Mouse (Mus musculus) liver, embryonic 13.5 days (tissue): ENCODE results near the gene Acta1. TPM values are rescaled to one million over a fixed set of nuclear protein-coding genes. Genes with fewer than 3 reads are reported as not detected.
A peak's percentile ranks its signal among the peaks of the same experiment; 100 is the strongest.

Experiments used
- ATAC-seq: fragments of 200-750 bp; cut with Nextera tagmentation; 2 replicates; pipeline ENCODE4 v1.8.0; 2017; ENCODE audit warnings: low read depth, mild to moderate bottlenecking, moderate number of reproducible peaks, moderate library complexity
- DNase-seq: peaks from one replicate; pipeline ENCODE4 v3.0.0; 2022
- H3K27ac ChIP-seq: fragments of 300-500 bp; sonication (generic); 2 replicates; pipeline ENCODE4 v1.5.1; 2015; ENCODE audit warnings: moderate library complexity, mild to moderate bottlenecking, inconsistent platforms
- H3K27me3 ChIP-seq: fragments of 300-500 bp; sonication (generic); 2 replicates; pipeline ENCODE4 v1.6.1; 2015; ENCODE audit warnings: mild to moderate bottlenecking, inconsistent platforms
- H3K36me3 ChIP-seq: fragments of 300-500 bp; sonication (generic); 2 replicates; pipeline ENCODE4 v1.6.1; 2015; ENCODE audit warnings: mild to moderate bottlenecking, inconsistent platforms
- H3K4me1 ChIP-seq: fragments of 300-500 bp; sonication (generic); replicated peaks from 2 replicates; pipeline ENCODE4 v1.6.1; 2015; ENCODE audit warnings: inconsistent platforms
- H3K4me2 ChIP-seq: fragments of 300-500 bp; sonication (generic); 2 replicates; pipeline ENCODE4 v1.6.1; 2015; ENCODE audit warnings: inconsistent platforms, mild to moderate bottlenecking, moderate library complexity
- H3K4me3 ChIP-seq: fragments of 300-500 bp; sonication (generic); replicated peaks from 2 replicates; pipeline ENCODE4 v1.5.1; 2015; ENCODE audit warnings: mild to moderate bottlenecking, inconsistent platforms
- H3K9ac ChIP-seq: fragments of 300-500 bp; sonication (generic); 2 replicates; pipeline ENCODE4 v1.6.1; 2015; ENCODE audit warnings: mild to moderate bottlenecking, inconsistent platforms
- H3K9me3 ChIP-seq: fragments of 300-500 bp; sonication (generic); replicated peaks from 2 replicates; pipeline ENCODE4 v1.6.1; 2016; ENCODE audit warnings: inconsistent platforms
- WGBS: fragments of 180-500 bp; shearing (Covaris S2); methylation state at CpG from one replicate; pipeline ENCODE4 v1.1.7; 2015; ENCODE audit not compliant: insufficient replicate concordance; 5-methylcytosine and 5-hydroxymethylcytosine counted together
- polyA plus RNA-seq: library from polyadenylated mRNA; unstranded; fragments of >200 nt; fragmentation: Nextera tagmentation; extraction: Ambion mirVana; gene quantifications from 2 replicates; pipeline ENCODE4 v1.2.1, GENCODE M21; 2015

Acta1 gene
- polyA plus RNA-seq, 1 experiment from 2014 or later = 17.3 TPM

DNA sequence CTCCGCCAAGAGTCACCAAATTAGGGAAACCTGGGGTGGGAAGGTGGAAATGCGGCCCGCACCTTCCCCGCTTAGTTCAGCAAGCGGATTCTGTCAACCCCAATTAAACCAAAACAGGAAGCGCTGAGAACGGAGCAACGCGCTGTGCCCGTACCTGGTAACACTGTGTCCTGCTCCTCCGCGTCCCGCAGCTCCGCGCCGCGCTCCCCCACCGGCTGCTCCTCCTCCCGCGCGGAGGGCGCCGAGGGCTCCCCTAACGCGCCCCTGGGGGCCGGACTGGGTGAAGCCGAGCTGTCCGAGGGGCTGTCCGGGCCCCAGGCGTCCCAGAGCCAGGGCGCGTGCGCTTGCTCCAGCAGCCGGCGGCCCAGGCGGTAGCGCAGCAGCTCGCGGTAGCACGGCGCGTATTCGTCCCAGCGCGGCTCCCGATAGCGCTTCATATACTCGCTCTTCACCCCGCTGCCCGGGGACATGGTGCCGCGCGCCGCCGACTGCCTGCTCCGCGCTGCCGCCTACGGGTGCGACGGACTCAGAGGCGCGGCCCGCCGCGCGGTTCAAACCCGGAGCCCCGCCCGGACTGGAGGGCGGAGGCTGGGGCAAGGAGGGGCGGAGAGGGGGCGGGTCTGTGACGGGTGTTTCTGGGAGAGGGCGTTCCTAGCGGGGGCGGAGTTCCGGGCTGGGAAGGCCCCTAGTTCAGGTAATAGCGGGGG is 35.5 kb downstream of the Acta1 start:
- H3K36me3 ChIP-seq = no peaks in the 10 kb centered on the region
- peak; percentile 94 for DNase-seq
- H3K4me1 ChIP-seq = peaks cover 37% of the 10 kb centered on the region
- WGBS = under 1% methylated on average over 79 of the region's 79 CpGs
- H3K27me3 ChIP-seq = peaks cover 42% of the 10 kb centered on the region
- peak overlapping the region; percentile 98 for H3K4me3 ChIP-seq
- no peaks in the 10 kb centered on the region for H3K9me3 ChIP-seq
- peak overlapping the region; percentile 92 for H3K27ac ChIP-seq
- peak overlapping the region; percentile 96 for H3K4me2 ChIP-seq
- H3K9ac ChIP-seq = peak overlapping the region; percentile 97
- peak; percentile 98 for ATAC-seq

DNA sequence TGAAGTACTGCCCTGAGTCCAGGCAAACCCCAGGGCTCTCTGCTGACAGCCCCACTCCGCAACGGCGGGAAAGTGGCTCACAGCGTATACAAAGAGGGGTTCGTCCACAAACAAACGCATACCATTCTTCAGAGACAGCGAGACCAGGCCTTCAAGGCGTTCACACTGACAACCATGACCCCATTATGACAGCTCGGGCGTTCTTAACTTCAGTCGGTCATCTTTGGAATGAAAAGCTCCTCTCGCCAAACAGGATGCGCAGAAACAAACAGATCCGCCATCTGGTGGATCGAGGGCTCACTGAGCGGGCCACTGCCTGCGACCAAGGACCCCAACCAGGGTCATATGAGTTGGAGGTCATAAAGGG is 36.0 kb downstream of the Acta1 start:
- Histone ChIP-seq H3K4me3 (peak overlapping the region; percentile 98), H3K9ac (peak overlapping the region; percentile 97), H3K27me3 (peaks cover 37% of the 10 kb centered on the region), H3K27ac (peak overlapping the region; percentile 92), H3K4me1 (peaks cover 37% of the 10 kb centered on the region), H3K9me3 (no peaks in the 10 kb centered on the region), H3K36me3 (no peaks in the 10 kb centered on the region), H3K4me2 (peak overlapping the region; percentile 96)
- DNase-seq (peak; percentile 22), ATAC-seq (no peak)
- 0% methylated on average over 17 of the region's 17 CpGs for WGBS

DNA sequence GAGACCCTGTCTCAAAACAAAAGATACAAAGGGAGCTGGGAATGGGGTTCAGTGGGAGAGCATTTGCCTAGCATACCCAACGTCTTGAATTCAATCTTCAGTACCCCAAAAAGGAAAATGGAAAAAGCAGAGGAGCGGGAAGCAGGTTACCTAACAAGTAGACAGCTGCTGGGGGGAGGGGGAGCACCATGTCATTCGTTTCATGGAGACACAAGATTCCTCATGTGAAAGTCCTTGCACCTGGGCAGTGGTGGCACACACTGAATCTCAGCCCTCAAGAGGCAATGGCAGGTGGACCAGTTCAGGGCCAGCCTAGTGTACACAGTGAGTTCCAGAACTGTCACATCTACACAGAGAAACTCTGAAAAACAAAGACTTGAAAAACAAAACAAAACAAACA is 37.2 kb downstream of the Acta1 start:
- H3K9ac ChIP-seq = peak overlapping the region; percentile 97; the same call in 1 of the 2 replicates
- peaks cover 25% of the 10 kb centered on the region for H3K27me3 ChIP-seq
- peaks cover 37% of the 10 kb centered on the region for H3K4me1 ChIP-seq
- H3K4me2 ChIP-seq = peak overlapping the region; percentile 96
- H3K9me3 ChIP-seq = no peaks in the 10 kb centered on the region
- no peak overlapping the region for H3K27ac ChIP-seq
- ATAC-seq (no peak), DNase-seq (no peak)
- no peaks in the 10 kb centered on the region for H3K36me3 ChIP-seq
- H3K4me3 ChIP-seq = peak overlapping the region; percentile 98
- WGBS = 61% methylated on average over 3 of the region's 3 CpGs

DNA sequence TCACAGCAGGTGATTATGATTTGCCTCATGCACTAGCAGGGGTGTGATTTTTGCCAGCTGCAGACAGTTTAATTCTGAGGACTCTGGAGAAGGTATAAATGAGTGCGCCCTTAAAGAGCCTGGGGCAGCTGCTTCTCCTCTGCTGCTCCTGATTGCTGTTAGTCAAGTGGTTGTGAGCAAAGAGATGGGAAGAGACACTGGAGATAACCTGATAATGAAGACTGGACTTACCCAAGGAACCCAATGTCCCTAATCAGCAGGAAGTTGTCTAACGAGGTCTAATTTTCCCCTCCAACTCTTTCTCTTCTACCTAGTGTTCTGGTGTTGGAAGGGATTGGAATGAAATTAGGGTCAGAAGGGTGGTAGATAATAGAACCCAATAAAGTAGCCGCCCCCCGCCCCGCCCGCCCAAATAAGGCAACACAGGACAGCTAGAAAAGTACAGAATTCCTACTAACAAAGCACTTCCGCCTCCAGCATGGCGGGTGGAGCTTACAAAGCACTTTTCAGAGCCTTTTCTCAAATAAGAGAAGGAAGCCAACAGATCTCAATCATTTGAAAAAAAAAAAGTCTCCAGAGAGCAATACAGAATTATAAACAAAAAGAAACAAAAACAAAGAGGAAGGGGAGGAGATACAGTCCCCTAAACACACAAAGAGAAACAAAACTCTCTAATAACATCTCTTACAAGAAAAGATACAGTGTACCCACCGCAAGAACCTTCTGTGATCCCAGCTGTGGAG is 39.6 kb downstream of the Acta1 start:
- no peak for ATAC-seq
- Histone ChIP-seq H3K4me3 (no peak overlapping the region), H3K4me2 (no peak overlapping the region), H3K9me3 (no peaks in the 10 kb centered on the region), H3K27me3 (peaks cover 3% of the 10 kb centered on the region), H3K27ac (no peak overlapping the region), H3K9ac (no peak overlapping the region), H3K36me3 (no peaks in the 10 kb centered on the region), H3K4me1 (peaks cover 36% of the 10 kb centered on the region)
- DNase-seq = no peak
- 65% methylated on average over 9 of the region's 9 CpGs for WGBS

DNA sequence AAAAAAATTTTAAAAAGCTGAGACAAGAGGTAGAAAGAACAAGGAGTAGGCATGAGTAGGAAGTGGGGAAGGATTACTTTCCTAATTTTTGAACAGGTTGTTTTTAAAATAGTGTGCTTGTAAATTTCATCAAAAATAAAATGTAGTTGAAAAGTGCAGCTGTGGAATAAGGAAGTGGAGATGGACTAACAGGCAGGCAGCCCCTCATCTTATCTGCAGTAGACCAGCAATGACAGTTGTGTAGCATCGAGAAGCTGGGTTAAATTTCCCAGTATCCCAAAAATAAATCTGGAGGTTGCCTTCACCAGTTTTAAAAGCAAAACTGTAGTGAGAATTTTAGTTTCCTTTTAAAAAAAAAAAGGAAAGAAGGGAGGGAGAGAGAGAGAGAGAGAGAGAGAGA is 40.3 kb downstream of the Acta1 start:
- DNase-seq = no peak

DNA sequence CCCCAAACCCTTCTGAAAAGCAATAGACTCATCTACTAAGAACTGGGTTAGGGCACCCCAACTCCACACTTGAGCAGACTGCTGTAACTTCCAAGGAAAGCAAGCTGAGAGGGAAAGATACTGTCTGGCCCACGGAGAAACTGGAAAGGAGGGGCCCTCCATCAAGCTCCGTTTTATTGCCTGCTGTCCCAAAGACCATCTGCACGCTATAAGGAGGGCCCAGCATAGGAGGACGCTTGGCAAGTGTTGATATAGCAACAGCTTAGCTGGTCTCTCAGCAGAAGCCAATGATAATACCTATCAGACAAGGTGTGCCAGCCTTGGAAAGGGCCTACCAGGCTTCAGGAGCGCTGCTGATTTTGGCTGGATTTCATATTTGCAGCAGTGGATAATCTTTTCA is 43.0 kb downstream of the Acta1 start:
- DNase-seq (no peak), ATAC-seq (no peak)
- H3K9ac ChIP-seq = no peak overlapping the region
- no peak overlapping the region for H3K4me2 ChIP-seq
- peaks cover 16% of the 10 kb centered on the region for H3K4me1 ChIP-seq
- H3K27ac ChIP-seq = no peak overlapping the region
- no peaks in the 10 kb centered on the region for H3K9me3 ChIP-seq
- H3K4me3 ChIP-seq = no peak overlapping the region
- H3K27me3 ChIP-seq = no peaks in the 10 kb centered on the region
- H3K36me3 ChIP-seq = no peaks in the 10 kb centered on the region
- WGBS = 54% methylated on average over 5 of the region's 5 CpGs

More for the DNA sequence above, 40.3 kb downstream of the Acta1 start:
- 29% methylated on average over 1 of the region's 1 CpGs for WGBS
- H3K9me3 ChIP-seq = no peaks in the 10 kb centered on the region
- no peak for ATAC-seq
- H3K9ac ChIP-seq = no peak overlapping the region
- no peaks in the 10 kb centered on the region for H3K27me3 ChIP-seq
- no peak overlapping the region for H3K4me2 ChIP-seq
- H3K4me3 ChIP-seq = no peak overlapping the region
- peaks cover 32% of the 10 kb centered on the region for H3K4me1 ChIP-seq
- no peaks in the 10 kb centered on the region for H3K36me3 ChIP-seq
- no peak overlapping the region for H3K27ac ChIP-seq

DNA sequence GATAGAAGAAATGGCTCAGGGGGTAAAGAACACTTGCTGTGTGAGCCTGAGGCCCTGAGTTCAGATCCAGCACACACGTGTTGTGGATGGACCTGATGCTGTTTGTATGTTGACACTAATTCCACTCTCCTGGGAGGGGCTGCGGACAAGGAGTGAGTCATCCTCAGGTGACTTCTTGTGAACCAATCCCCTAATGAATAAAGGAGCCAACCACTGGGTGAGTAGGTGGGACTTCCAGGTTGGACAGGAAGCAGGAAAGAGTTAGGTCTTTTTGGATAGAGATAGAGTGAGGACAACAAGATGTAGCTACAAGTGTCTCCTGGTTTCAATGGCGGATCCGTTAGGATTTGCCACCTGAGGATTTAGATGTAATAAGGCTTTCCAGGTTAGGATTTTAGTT is 45.2 kb downstream of the Acta1 start:
- no peaks in the 10 kb centered on the region for H3K27me3 ChIP-seq
- H3K9ac ChIP-seq = no peak overlapping the region
- H3K4me1 ChIP-seq = peaks cover 10% of the 10 kb centered on the region; the same call in 1 of the 2 replicates
- H3K4me2 ChIP-seq = no peak overlapping the region
- no peak overlapping the region for H3K27ac ChIP-seq
- H3K36me3 ChIP-seq = peaks cover 8% of the 10 kb centered on the region
- ATAC-seq = no peak
- peak; percentile 13 for DNase-seq
- WGBS = 81% methylated on average over 4 of the region's 4 CpGs
- no peaks in the 10 kb centered on the region for H3K9me3 ChIP-seq
- no peak overlapping the region for H3K4me3 ChIP-seq

DNA sequence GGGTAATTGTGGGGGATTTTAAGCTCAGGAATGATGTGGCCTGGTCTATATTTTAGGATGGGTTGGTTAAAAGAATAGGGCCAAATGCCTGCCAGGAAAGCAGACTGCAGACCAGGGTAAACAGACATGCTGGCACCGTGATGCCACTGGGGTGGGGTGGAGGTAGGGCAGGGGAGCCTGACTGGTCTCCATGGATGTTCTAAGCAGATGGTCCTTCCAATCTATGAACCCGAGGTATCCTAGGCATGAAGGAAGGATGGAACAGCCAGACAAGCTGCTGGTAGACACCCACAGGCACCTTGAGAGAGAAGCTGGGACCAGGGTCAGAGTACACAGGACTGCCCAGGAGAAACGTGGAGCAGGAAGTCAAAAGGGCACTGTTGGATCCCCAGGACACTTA is 47.0 kb downstream of the Acta1 start:
- DNase-seq (no peak), ATAC-seq (no peak)
- Histone ChIP-seq H3K9ac (no peak overlapping the region), H3K4me1 (peaks cover 10% of the 10 kb centered on the region; the same call in 1 of the 2 replicates), H3K27me3 (no peaks in the 10 kb centered on the region), H3K4me2 (no peak overlapping the region), H3K9me3 (no peaks in the 10 kb centered on the region), H3K27ac (no peak overlapping the region), H3K4me3 (no peak overlapping the region), H3K36me3 (peaks cover 12% of the 10 kb centered on the region)
- 56% methylated on average over 3 of the region's 3 CpGs for WGBS

DNA sequence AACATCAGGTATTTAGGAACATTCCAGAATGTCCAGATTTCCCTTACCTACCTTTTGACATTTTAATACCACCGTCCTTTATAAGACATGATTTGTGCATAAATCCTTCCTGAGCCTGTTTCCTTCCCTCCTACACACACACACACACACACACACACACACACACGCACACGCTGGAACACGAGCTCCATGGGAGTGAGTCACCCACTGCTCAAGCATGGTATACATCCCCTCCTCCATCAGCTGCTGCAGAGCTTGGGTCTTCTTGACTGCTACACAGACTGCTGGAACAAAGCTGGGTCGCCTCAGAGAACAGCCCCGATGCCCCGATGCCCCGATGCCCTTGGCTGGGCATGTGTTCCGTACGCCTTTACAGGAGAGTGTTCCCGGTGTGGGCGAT is 48.0 kb downstream of the Acta1 start:
- no peaks in the 10 kb centered on the region for H3K27me3 ChIP-seq
- H3K9ac ChIP-seq = no peak overlapping the region
- 85% methylated on average over 12 of the region's 12 CpGs for WGBS
- H3K4me2 ChIP-seq = no peak overlapping the region
- H3K9me3 ChIP-seq = no peaks in the 10 kb centered on the region
- no peak overlapping the region for H3K4me3 ChIP-seq
- H3K36me3 ChIP-seq = peaks cover 23% of the 10 kb centered on the region
- no peak overlapping the region for H3K27ac ChIP-seq
- H3K4me1 ChIP-seq = peaks cover 7% of the 10 kb centered on the region; the same call in 1 of the 2 replicates
- ATAC-seq (no peak), DNase-seq (no peak)

DNA sequence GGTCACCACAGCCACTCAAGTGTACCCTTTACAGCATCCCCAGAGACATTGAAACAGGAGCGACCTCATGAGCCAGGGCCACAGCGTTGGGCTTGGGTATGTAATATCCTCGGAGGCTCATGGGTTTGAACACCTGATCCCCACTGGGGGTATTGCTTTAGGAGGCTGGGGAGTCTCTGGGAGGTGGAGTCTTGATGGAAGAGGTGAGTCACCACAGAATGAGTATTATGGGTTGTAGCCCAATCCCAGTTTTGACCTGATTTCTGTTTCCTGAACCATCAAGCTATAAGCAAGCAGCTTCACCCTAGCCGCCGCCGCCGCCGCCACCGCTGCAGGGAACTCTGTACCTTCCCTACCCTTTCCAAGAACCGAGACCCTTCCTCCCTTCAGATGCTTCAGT is 48.6 kb downstream of the Acta1 start:
- no peak for ATAC-seq
- H3K4me3 ChIP-seq = no peak overlapping the region
- peaks cover 28% of the 10 kb centered on the region for H3K36me3 ChIP-seq
- no peak for DNase-seq
- WGBS = 80% methylated on average over 10 of the region's 10 CpGs
- H3K27me3 ChIP-seq = no peaks in the 10 kb centered on the region
- H3K4me1 ChIP-seq = peaks cover 7% of the 10 kb centered on the region; the same call in 1 of the 2 replicates
- H3K9me3 ChIP-seq = no peaks in the 10 kb centered on the region
- H3K27ac ChIP-seq = no peak overlapping the region
- H3K9ac ChIP-seq = no peak overlapping the region
- no peak overlapping the region for H3K4me2 ChIP-seq

DNA sequence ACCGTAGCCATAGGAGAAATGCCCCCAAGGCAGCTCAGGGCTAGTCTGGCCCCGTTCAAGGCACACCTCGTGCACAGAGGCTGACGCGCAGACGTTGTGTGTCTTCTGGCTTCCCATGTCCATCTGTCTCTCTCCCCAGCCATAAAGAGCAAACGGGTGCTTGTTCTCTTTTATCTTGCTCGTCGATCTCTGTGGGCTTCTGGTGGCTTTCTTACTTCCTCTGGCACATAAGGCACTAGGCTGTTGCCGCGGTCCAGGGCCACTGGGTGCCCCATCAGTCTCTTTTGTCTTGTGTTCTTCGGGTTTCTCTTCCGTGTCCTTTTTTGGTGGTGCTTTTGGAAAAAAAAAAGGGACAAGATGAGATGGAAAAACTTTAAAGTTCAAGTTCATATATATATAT is 49.4 kb downstream of the Acta1 start:
- H3K4me1 ChIP-seq = peaks cover 7% of the 10 kb centered on the region; the same call in 1 of the 2 replicates
- WGBS = 33% methylated on average over 13 of the region's 13 CpGs
- ATAC-seq = no peak
- H3K9ac ChIP-seq = no peak overlapping the region
- no peak overlapping the region for H3K4me2 ChIP-seq
- H3K4me3 ChIP-seq = no peak overlapping the region
- no peaks in the 10 kb centered on the region for H3K27me3 ChIP-seq
- H3K27ac ChIP-seq = no peak overlapping the region
- no peak for DNase-seq
- H3K9me3 ChIP-seq = no peaks in the 10 kb centered on the region
- peaks cover 28% of the 10 kb centered on the region for H3K36me3 ChIP-seq
